Mouse (Mus musculus): ENCODE data around the gene Chil5. TPM values are rescaled to one million over a fixed set of nuclear protein-coding genes. Genes with fewer than 3 reads are reported as not detected.
"Not testable (repeated sequence)": the region's sequence is repeated elsewhere in the genome, so short reads cannot be mapped to it uniquely, and the experiment has no call there.

Gene Chil5
- polyA plus RNA-seq (2015; fragmentation: Nextera tagmentation; extraction: Ambion mirVana) = 0.21 TPM in 1 of 2 replicates, not detected in the other

- WGBS (ENCODE audit: insufficient replicate concordance) = 39% methylated on average over 1 of the region's 1 CpGs
These were observed at the start of gene Chil5 for GRCm38 (mm10) chr3:106032781-106033180. Chil5 (minus strand) TSS chr3:106032814.

GRCm38 (mm10) chr3:106074824-106075223 lies 42.2 kb upstream of the Chil5 start:
- H3K4me2 ChIP-seq (ENCODE audit: low read depth, low read length) = no peak overlapping the region
- no peaks in the 10 kb centered on the region for H3K9me3 ChIP-seq (replicated peaks; ENCODE audit: control insufficient read depth, low read length)
- no peak overlapping the region for H3K4me3 ChIP-seq (ENCODE audit: low read depth, low read length)
- ATAC-seq (ENCODE audit: low read depth) = no peak
- WGBS (ENCODE audit: insufficient replicate concordance) = 41% methylated on average over 1 of the region's 1 CpGs
- H3K9ac ChIP-seq (ENCODE audit: low read depth, low read length) = no peak overlapping the region
- no peaks in the 10 kb centered on the region for H3K27me3 ChIP-seq (ENCODE audit: control insufficient read depth, insufficient read depth, low read depth, low read length)
- no peaks in the 10 kb centered on the region for H3K4me1 ChIP-seq (ENCODE audit: control insufficient read depth, low read depth, low read length)
- H3K36me3 ChIP-seq (ENCODE audit: control insufficient read depth, insufficient read depth) = no peaks in the 10 kb centered on the region
- no peak overlapping the region for H3K27ac ChIP-seq (ENCODE audit: low read length)

More at GRCm38 (mm10) chr3:106032781-106033180, at the start of gene Chil5:
- no peaks in the 10 kb centered on the region for H3K36me3 ChIP-seq (ENCODE audit: control insufficient read depth, insufficient read depth)
- H3K9ac ChIP-seq (ENCODE audit: low read depth, low read length) = no peak within 1 kb of the TSS
- H3K4me3 ChIP-seq (ENCODE audit: low read depth, low read length) = no peak within 1 kb of the TSS
- H3K27me3 ChIP-seq (ENCODE audit: control insufficient read depth, insufficient read depth, low read depth, low read length) = no peaks in the 10 kb centered on the region
- no peak within 1 kb of the TSS for H3K4me2 ChIP-seq (ENCODE audit: low read depth, low read length)
- H3K4me1 ChIP-seq (ENCODE audit: control insufficient read depth, low read depth, low read length) = no peaks in the 10 kb centered on the region
- no peak for ATAC-seq (ENCODE audit: low read depth)
- no peaks in the 10 kb centered on the region for H3K9me3 ChIP-seq (replicated peaks; ENCODE audit: control insufficient read depth, low read length)
- H3K27ac ChIP-seq (ENCODE audit: low read length) = no peak within 1 kb of the TSS

- no peak overlapping the region for H3K9ac ChIP-seq (ENCODE audit: low read depth, low read length)
- no peaks in the 10 kb centered on the region for H3K9me3 ChIP-seq (replicated peaks; ENCODE audit: control insufficient read depth, low read length)
- ATAC-seq (ENCODE audit: low read depth) = no peak
- H3K4me2 ChIP-seq (ENCODE audit: low read depth, low read length) = no peak overlapping the region
- 43% methylated on average over 2 of the region's 2 CpGs for WGBS (ENCODE audit: insufficient replicate concordance)
- no peaks in the 10 kb centered on the region for H3K36me3 ChIP-seq (ENCODE audit: control insufficient read depth, insufficient read depth)
- no peak overlapping the region for H3K4me3 ChIP-seq (ENCODE audit: low read depth, low read length)
- H3K4me1 ChIP-seq (ENCODE audit: control insufficient read depth, low read depth, low read length) = no peaks in the 10 kb centered on the region
- no peak overlapping the region for H3K27ac ChIP-seq (ENCODE audit: low read length)
- H3K27me3 ChIP-seq (ENCODE audit: control insufficient read depth, insufficient read depth, low read depth, low read length) = no peaks in the 10 kb centered on the region
These were observed 38.4 kb upstream of the Chil5 start for GRCm38 (mm10) chr3:106070994-106071393.

- H3K4me3 ChIP-seq (ENCODE audit: low read depth, low read length); ATAC-seq (ENCODE audit: low read depth); H3K4me1 ChIP-seq (ENCODE audit: control insufficient read depth, low read depth, low read length); H3K36me3 ChIP-seq (ENCODE audit: control insufficient read depth, insufficient read depth); H3K9me3 ChIP-seq (replicated peaks; ENCODE audit: control insufficient read depth, low read length); H3K27me3 ChIP-seq (ENCODE audit: control insufficient read depth, insufficient read depth, low read depth, low read length); H3K4me2 ChIP-seq (ENCODE audit: low read depth, low read length); H3K27ac ChIP-seq (ENCODE audit: low read length); H3K9ac ChIP-seq (ENCODE audit: low read depth, low read length): not testable (repeated sequence)
- 24% methylated on average over 5 of the region's 5 CpGs for WGBS (ENCODE audit: insufficient replicate concordance)
These were observed 35.1 kb upstream of the Chil5 start for GRCm38 (mm10) chr3:106067707-106068106.

GRCm38 (mm10) chr3:106057966-106058365 lies 25.4 kb upstream of the Chil5 start:
- H3K36me3 ChIP-seq (ENCODE audit: control insufficient read depth, insufficient read depth) = no peaks in the 10 kb centered on the region
- H3K27me3 ChIP-seq (ENCODE audit: control insufficient read depth, insufficient read depth, low read depth, low read length) = no peaks in the 10 kb centered on the region
- no peaks in the 10 kb centered on the region for H3K4me1 ChIP-seq (ENCODE audit: control insufficient read depth, low read depth, low read length)
- no peak overlapping the region for H3K9ac ChIP-seq (ENCODE audit: low read depth, low read length)
- 45% methylated on average over 3 of the region's 3 CpGs for WGBS (ENCODE audit: insufficient replicate concordance)
- ATAC-seq (ENCODE audit: low read depth) = no peak
- H3K4me3 ChIP-seq (ENCODE audit: low read depth, low read length) = no peak overlapping the region
- no peak overlapping the region for H3K27ac ChIP-seq (ENCODE audit: low read length)
- H3K4me2 ChIP-seq (ENCODE audit: low read depth, low read length) = no peak overlapping the region
- H3K9me3 ChIP-seq (replicated peaks; ENCODE audit: control insufficient read depth, low read length) = no peaks in the 10 kb centered on the region

GRCm38 (mm10) chr3:106051896-106052295 lies 19.3 kb upstream of the Chil5 start:
- Histone ChIP-seq H3K4me1 (ENCODE audit: control insufficient read depth, low read depth, low read length) (no peaks in the 10 kb centered on the region), H3K9me3 (replicated peaks; ENCODE audit: control insufficient read depth, low read length) (no peaks in the 10 kb centered on the region), H3K9ac (ENCODE audit: low read depth, low read length) (no peak overlapping the region), H3K4me3 (ENCODE audit: low read depth, low read length) (no peak overlapping the region), H3K27me3 (ENCODE audit: control insufficient read depth, insufficient read depth, low read depth, low read length) (no peaks in the 10 kb centered on the region), H3K4me2 (ENCODE audit: low read depth, low read length) (no peak overlapping the region), H3K36me3 (ENCODE audit: control insufficient read depth, insufficient read depth) (no peaks in the 10 kb centered on the region), H3K27ac (ENCODE audit: low read length) (no peak overlapping the region)
- WGBS (ENCODE audit: insufficient replicate concordance) = 50% methylated on average over 18 of the region's 18 CpGs
- ATAC-seq (ENCODE audit: low read depth) = no peak

- Histone ChIP-seq H3K4me3 (ENCODE audit: low read depth, low read length) (no peak overlapping the region), H3K9me3 (replicated peaks; ENCODE audit: control insufficient read depth, low read length) (no peaks in the 10 kb centered on the region), H3K9ac (ENCODE audit: low read depth, low read length) (no peak overlapping the region), H3K4me2 (ENCODE audit: low read depth, low read length) (no peak overlapping the region), H3K27me3 (ENCODE audit: control insufficient read depth, insufficient read depth, low read depth, low read length) (no peaks in the 10 kb centered on the region), H3K36me3 (ENCODE audit: control insufficient read depth, insufficient read depth) (no peaks in the 10 kb centered on the region), H3K4me1 (ENCODE audit: control insufficient read depth, low read depth, low read length) (no peaks in the 10 kb centered on the region), H3K27ac (ENCODE audit: low read length) (no peak overlapping the region)
- ATAC-seq (ENCODE audit: low read depth) = no peak
- 49% methylated on average over 2 of the region's 2 CpGs for WGBS (ENCODE audit: insufficient replicate concordance)
These were observed 7.7 kb upstream of the Chil5 start for GRCm38 (mm10) chr3:106040306-106040705.

- H3K9me3 ChIP-seq (replicated peaks; ENCODE audit: control insufficient read depth, low read length) = no peaks in the 10 kb centered on the region
- no peaks in the 10 kb centered on the region for H3K36me3 ChIP-seq (ENCODE audit: control insufficient read depth, insufficient read depth)
- H3K27ac ChIP-seq (ENCODE audit: low read length) = no peak overlapping the region
- H3K4me2 ChIP-seq (ENCODE audit: low read depth, low read length) = no peak overlapping the region
- H3K27me3 ChIP-seq (ENCODE audit: control insufficient read depth, insufficient read depth, low read depth, low read length) = no peaks in the 10 kb centered on the region
- ATAC-seq (ENCODE audit: low read depth) = no peak
- WGBS (ENCODE audit: insufficient replicate concordance) = 58% methylated on average over 2 of the region's 2 CpGs
- no peaks in the 10 kb centered on the region for H3K4me1 ChIP-seq (ENCODE audit: control insufficient read depth, low read depth, low read length)
- no peak overlapping the region for H3K9ac ChIP-seq (ENCODE audit: low read depth, low read length)
- H3K4me3 ChIP-seq (ENCODE audit: low read depth, low read length) = no peak overlapping the region
These were observed 8.5 kb downstream of the Chil5 start for GRCm38 (mm10) chr3:106024135-106024534.

GRCm38 (mm10) chr3:106021840-106022239 lies 10.8 kb downstream of the Chil5 start:
- H3K36me3 ChIP-seq (ENCODE audit: control insufficient read depth, insufficient read depth) = no peaks in the 10 kb centered on the region
- no peaks in the 10 kb centered on the region for H3K27me3 ChIP-seq (ENCODE audit: control insufficient read depth, insufficient read depth, low read depth, low read length)
- H3K9me3 ChIP-seq (replicated peaks; ENCODE audit: control insufficient read depth, low read length) = no peaks in the 10 kb centered on the region
- no peak overlapping the region for H3K4me2 ChIP-seq (ENCODE audit: low read depth, low read length)
- no peak overlapping the region for H3K27ac ChIP-seq (ENCODE audit: low read length)
- H3K4me3 ChIP-seq (ENCODE audit: low read depth, low read length) = no peak overlapping the region
- no peaks in the 10 kb centered on the region for H3K4me1 ChIP-seq (ENCODE audit: control insufficient read depth, low read depth, low read length)
- no peak for ATAC-seq (ENCODE audit: low read depth)
- H3K9ac ChIP-seq (ENCODE audit: low read depth, low read length) = no peak overlapping the region
